Mouse (Mus musculus) thymus, postnatal 0 days (tissue): ENCODE data around the gene Nim1k. TPM values are rescaled to one million over a fixed set of nuclear protein-coding genes. Genes with fewer than 3 reads are reported as not detected.
"Not testable (repeated sequence)": the region's sequence is repeated elsewhere in the genome, so short reads cannot be mapped to it uniquely, and the experiment has no call there.

Source experiments
- DNase-seq: peaks from one replicate; pipeline ENCODE4 v3.0.0-alpha.2; 2015; ENCODE audit warnings: low spot score
- polyA plus RNA-seq: library from polyadenylated mRNA; unstranded; fragments of >200 nt; fragmentation: Nextera tagmentation; extraction: Ambion mirVana; gene quantifications from 2 replicates; pipeline ENCODE4 v1.2.1, GENCODE M21; 2015

The Nim1k gene
- polyA plus RNA-seq, 1 experiment from 2014 or later: 10.6 TPM

DNA sequence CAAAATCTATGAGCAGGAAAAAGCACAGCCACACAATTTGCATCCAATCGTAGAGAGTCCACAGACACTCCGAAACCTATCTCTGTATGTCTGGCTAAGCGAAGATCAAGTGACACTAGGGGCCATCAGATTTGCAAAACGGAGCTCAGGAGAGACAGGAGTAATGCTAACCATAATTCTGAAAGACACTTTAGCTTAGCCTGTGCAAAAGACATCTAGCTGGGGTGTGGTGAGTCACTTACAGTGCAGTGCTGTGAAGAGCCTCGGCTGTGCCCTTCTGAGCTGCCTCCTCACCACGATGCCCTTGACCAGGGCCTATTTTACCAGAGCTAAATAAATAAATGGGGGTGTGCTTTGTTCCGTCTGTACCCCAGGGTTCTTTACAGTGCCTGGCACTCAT, 26.3 kb downstream of the Nim1k start:
- DNase-seq: no peak

DNA sequence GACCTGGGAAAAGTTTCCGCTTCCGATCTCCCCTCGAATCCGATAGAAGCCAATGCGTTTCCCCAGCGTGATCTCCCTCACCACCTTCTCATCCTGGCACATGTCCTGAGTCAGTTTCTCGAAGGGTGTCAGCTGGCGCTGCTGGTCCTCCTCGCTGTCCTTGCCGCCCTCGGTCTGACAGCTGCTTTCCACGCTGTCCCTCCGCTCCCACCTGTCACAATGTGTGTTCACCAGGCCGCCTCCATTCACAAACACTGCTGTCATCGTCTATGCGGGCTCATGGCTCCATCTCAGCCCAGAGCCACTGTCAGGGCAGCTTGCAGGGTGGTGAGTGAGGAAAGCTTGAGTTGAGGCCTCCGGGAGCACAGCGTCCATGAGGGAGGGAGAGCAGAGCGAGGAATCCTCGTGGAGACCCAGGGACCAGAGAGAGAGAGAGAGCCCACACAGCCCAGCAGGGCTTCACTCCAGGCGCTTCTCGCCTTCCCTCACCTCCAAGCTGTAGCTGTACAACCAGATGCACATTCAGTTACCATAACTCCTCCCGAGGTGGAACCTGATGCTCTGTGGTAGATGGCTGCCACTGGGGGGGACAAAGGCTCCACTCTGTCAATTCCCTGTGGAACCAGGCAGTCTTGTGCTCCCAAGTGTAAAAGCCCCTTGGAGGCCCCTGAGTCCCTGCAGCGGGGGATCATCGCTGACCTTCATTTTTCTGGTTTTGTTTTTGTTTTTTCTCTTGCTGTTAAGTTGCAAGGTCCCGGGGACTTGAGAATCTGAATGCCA, 27.9 kb downstream of the Nim1k start:
- DNase-seq: no peak

DNA sequence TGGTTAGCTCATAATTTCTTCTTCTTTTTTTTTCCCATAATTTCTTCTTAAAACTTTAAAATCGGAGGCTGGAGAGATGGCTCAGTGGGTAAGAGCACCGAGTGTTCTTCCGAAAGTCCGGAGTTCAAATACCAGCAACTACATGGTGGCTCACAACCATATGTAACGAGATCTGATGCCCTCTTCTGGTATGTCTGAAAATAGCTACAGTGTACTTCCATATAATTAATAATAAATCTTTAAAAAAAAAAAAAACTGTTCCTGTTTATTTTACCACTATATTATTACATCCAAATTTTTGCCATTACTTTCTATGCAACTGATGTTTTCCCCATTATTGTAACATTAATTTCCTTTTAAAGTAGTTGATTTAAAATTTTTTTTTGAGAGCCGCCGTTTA, 31.1 kb downstream of the Nim1k start:
- no peak for DNase-seq

DNA sequence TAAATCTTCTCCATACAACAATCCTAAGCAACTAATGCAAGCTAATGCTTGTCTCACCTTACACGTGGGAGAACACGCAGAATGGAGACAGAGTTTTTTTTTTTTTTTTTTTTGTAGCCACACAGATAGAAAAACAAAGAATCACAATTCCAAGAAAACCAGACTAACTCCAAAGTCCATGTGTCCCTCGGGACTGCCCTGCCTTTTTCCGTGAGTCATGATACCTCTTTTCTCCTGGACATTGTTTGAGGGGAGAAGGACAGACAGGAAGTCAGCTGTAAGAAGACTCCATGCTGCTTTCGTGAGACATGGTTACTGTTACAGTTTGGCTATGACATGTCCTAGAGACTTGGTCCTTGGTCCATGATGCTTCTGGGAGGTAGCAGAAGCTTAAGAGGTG, 32.3 kb downstream of the Nim1k start:
- DNase-seq: no peak

DNA sequence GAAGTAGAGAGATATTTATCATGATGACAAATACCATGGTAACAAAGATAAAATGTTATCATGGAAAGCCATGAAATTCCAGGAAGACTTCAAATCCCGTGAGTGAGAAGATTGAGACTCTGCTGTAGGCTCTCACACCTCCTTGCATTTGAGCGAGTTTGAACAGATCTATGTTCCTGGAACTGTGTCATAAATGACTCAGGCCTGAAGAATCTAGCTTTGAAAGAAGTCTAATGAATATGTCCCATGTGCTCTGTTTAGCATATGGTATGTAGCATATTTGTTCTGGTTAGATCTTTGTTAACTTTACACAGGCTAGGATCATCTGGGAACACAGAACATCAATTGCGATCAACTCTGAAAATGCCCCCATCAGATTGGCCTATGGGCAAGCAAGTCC, 33.2 kb downstream of the Nim1k start:
- DNase-seq: no peak

DNA sequence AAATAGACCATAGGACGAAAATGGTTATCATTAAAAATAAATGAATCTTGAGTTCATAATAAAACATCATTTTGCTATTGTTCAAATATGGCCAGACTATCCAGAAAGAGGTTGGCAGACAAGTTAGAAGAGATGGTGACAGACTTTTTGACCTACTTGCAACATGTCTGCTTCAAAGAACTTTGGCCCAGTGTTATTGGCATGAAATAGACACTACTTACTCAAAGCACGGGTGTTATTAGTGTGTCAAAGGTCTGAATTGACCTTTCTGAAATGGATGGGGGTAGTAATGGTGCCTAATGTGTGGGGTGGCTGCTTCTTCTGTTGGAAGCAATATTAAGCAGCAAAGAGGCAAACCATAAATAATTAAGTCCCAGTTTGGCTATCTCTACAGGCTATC, 39.6 kb downstream of the Nim1k start:
- no peak for DNase-seq

DNA sequence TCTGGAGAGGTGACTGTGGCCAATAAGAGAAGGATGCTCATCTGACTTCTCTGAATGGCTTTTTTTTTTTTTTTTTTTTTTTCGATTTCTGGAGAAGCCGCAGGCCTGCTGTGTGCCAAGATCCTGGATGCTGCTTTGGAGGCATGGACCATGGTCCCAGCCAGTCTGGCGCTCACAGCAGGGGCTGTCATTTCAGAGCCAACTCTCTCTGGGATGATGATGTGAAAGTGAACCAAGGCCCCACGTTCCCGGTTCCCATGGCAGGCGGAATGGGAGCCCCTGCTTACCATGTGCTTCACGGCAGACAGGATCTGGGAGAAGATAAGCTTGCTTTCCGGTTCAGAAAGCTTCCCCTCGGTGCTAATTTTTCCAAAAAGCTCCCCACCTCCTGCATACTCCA, 41.9 kb downstream of the Nim1k start:
- no peak for DNase-seq

DNA sequence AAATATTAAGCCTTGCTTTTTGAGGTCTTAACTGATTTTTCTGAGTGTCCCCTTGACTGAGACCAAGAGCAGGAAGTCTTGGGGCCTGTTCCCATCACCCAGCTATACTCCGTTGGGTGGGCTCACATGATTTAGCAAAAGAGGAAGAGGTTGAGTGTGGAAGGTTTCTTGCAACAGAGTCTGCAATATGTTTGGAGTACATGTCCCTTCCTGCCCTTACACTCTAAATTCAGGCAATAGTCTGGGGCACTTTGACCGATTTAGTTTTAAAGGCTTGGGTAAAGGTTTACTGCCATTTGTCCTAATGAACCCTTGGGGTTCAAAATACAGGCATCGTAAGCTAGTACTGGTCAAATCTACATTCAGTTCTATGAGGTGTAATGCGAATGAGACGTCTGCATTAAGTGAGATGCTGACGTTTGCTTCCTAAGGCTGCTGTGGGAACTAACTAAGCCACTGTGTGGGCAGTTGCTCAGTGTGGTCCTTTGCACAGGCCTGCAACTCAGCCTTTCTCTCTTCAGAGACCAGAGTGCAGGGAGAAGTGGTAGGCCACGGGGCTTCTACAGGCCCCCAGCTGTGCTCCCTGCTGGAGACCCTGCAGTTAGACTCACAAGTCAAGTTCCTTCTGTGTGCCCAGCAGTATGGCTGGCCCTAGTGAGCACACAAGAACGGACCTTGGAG, 42.4 kb downstream of the Nim1k start:
- no peak for DNase-seq

DNA sequence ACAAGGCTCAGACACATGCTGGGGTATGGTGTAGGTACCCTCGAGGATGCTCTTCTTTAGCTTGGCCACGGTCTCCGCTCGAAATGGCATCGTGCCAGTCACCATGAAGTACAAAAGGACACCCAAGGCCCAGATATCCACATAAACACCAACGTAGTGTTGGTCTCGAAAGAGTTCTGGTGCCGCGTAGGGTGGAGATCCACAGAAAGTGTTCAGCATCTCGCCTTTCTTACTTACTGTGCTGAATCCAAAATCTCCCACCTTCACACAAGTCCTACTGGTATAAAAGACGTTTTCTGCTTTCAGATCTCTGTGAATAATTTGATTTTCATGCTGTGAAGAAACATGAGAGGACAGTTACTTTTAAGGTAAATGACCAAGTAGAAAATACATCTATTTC, 43.2 kb downstream of the Nim1k start:
- no peak for DNase-seq

DNA sequence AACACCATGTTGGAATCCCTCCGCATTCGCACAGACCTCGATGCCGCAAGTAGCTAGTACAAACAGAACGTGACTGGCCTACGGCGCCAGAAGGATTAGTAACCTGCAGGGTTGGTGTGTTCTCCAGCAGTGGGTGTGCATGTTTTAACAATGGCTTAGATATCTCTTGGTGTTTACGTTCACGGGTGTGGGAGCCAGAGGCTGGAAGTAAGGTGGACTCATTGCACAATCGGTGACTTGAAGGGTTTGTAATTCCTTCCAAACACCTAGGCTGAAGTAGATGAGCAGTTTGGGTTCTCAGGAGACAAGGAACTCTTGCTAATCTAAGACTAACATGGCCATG, 45.4 kb downstream of the Nim1k start:
- no peak for DNase-seq

DNA sequence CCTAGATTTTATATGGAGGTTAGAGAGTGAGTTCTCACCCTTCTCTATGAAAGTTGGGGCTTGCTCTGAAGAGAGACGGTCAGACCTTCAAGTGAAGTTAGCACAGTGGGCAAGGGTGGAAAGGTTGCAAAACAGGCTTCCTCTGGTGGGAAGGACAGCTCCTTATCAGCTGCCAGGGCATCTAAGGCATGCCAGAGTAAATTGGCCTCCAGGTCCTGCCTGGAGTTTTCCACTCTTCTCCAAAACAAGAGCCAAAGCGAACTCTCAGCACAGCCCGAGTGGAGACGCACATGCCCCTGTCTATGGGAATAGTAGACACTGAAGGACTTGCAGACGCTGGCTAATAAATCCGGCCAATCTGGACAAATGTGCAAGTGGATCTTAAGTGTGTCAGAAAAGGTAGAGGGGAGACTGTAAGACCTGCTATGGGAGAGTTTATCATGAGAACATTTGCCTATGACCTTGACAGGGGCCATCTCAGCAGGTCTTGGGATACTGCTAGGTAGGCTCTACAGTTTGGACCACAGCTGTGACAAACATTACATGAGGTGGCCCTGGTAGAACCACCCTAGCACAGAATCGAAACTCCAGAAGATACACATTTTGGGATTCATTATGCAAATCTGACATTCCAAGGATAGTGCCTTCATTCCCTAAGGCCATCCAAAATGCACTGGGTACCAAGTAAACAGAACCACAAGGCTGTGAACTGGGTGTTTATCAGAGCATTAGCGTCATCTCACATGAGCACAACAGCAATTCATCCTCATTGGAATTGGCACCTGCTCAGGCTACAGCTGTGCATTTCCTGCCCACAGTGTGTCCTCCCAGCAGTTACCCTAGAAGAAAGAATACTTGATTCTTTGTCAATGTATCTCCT, 46.1 kb downstream of the Nim1k start:
- no peak for DNase-seq

DNA sequence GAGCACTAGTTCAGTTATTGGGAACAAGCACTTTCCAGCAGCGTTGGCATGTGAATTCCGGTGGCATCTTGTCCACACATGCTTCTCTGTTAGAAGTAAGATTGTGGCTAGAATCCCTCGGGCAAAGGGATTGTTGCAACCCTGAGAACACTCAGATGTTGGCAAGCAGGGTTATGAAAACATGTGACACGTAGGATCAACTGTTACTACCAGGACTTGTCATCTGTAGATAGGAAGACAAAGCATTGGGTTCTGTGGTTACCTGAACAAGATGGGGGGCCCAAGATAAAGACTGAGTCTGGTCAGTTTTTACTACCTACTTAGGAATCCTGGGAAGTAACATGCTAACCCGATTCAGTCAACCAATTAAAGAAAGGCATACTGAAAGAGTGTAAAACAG, 46.7 kb downstream of the Nim1k start:
- no peak for DNase-seq

DNA sequence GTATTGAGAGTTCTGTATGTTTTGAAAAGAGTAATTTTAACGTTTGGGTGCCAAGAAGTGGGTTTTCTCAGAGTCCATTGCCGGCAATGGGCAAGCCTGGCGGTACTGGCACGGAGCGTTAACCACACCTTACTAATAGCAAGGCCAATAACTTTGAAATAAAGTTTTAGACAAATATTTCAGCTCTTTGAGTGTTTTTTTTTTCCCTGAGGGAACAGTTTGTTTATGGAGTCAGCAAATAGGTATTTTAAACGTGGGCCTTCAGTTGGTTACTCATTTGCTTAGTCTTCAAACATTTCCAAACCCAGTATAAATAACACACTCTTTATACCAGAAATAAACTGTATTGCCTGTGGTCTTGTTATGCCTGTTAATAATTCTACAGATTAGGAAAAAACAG, 47.8 kb downstream of the Nim1k start:
- no peak for DNase-seq

DNA sequence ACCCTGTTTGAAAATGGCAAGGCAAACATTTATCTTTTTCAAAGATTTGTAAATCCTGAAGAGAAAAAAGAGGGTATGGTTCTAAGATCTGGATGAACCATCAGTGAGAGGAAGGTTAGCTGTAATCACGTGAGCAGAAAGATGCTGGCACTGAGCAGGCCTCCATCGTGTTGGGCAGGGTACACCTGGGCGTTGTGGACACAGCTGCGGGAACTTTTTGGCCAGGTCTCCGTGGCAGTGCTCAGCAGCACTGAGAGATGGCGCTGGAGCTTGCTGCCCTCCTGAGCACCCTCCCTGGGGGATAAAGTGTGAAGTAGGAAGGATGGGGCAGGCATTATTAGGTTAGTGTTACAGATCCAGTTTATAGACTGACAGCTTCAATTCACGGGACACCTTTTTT, 48.7 kb downstream of the Nim1k start:
- no peak for DNase-seq

DNA sequence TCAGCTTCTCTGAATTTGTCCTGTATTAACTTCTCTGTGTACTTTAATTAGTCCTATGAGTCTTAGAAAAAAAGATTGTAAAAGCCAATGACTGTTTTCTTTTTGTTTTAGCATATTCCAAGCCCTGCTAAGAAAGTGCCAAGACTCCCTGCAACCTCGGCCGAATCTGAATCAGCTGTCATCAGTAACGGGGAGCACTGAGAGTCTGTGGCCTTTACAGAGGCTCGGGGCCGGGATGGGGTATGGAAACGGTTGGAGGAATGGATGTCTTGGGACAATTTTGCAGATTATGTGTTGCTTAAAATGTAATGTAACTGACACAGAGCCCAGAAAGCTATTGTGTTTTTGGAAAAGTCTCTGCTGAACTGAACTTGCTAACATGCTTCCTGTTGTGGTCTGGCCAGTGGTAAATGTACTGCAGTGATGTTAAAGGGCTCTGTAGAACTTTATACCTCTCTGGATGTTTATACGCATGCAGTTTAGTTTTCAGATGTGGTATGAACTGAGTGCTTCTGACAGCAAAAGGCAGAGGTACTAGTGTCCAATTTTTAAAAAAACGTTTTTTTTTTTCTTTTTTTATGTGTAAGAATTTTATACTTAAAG, 49.3 kb downstream of the Nim1k start:
- DNase-seq: not testable (repeated sequence)

DNA sequence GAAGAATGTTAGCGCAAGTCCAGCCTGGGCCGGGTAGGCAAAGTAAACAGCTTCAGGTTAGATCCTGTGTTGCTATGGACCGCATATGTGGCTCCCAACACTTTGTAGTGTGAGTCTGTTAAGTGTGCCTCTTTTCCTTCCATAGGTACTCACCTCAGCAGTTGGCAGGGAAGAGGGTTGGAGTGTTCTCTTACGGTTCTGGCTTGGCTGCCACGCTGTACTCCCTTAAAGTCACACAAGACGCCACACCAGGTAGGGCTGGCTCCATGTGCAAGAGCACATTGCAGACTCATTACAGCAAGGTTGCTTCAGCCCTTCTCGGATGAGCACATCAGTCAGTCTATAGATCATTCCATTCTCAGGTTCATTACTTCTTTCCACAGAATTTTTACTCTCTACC, 51.4 kb downstream of the Nim1k start:
- DNase-seq: no peak

DNA sequence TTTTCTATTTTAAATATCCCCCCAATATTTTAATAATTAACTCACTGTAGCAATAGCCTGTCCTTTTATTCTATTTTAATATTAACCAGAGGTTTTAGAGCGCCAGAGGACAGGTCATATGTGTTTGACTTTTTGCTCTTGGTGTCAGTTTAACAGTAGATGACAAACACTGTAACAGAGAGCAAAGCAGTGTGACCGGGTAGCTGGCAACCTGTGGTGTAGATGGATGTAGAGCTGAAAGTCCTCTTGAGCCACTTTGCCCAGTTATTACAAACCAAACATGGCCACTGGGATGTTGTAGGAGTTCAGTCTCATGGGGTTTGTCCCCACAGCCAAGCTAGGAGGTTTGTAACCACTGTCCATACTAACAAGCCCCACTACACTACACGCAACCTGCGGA, 57.2 kb downstream of the Nim1k start:
- DNase-seq: no peak

DNA sequence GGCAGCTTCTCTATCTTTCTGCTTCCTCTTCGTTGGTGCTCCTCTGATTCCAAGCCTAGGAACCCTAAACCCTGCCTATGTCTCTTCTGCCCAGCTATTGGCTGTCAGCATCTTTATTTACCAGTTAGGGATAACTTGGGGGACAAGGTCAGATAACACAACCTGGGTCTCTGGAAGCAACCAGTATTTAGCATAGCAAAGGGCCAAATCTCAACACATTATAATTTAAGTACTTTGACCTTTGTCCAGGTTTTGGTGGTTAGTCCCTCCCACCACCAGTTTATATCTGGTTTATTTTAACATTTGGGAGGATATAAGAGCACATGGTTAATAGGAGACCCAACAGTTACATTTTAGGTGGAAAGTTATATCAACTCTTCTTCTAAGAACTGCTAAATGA, 59.2 kb downstream of the Nim1k start:
- DNase-seq: no peak

DNA sequence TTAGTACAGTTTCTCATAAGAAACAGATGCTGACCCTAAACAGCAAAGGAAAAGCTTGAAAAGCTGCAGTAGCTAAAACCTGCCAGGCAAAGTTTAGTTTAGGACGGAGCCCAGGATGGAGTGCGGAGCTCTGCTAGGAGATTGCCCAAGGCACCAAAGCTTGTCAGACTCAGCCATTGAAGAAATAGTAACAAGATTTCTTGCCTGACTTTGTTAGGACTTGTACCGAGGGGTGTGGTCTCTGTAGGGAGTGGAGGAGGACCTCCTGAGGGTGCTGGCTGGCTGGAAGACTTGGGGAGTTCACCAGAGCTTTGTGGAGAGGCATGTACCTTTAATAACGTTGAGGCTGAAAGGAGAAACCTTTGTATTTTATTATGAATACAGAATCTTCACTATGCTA, 60.0 kb downstream of the Nim1k start:
- DNase-seq: no peak

DNA sequence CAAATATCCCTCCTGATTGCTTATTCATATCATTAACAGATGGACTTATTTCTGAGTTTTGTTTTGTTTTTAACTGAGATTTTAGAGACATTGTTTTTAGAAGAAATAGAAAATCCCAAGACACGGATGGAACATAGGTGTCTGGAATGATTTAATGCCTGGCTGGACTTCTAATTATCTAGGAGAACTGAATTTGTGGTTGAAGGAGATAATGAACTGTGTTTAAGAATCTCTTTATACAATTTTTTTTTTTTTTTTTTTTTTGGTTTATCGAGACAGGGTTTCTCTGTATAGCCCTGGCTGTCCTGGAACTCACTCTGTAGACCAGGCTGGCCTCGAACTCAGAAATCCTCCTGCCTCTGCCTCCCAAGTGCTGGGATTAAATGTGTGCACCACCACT, 63.7 kb downstream of the Nim1k start:
- DNase-seq: not testable (repeated sequence)

DNA sequence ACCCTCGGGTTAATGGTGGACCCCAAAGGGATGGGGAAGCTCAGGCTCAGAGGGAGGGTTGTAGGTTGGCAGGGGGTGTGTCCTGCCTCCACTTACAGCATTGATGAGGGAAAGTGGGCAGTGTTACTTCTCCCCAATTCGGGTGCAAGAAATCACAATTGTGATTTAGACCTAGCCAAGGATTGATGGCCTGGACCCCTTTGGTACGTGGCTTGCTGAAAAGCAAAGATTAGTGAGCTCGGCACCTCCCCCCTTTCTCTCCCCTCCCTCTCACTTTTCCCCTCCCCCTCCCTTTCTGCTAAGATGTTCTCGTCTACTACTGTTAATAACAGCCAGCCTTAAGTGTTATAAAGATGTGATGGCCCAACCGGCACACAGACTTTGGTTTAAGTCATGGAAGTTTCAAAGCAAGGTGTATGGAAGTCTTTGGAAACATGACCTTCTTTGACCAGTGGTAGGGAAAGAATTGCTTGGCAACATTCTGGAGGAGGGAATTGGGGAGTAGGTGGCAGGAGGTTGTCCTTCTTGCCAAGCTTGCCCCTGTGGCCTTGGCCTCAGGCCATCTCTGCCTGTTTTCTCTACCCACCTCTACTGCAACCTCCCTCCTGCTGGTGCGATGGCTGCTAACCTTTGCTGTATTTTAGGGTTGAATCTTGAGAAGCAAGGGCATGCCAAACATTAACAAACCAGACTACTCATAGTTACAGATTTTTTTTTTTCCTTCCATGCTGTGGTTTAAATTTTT, 64.6 kb downstream of the Nim1k start:
- no peak for DNase-seq
